19 mouse cellular contexts compared by ENCODE assay signal in the genomic region with DNA sequence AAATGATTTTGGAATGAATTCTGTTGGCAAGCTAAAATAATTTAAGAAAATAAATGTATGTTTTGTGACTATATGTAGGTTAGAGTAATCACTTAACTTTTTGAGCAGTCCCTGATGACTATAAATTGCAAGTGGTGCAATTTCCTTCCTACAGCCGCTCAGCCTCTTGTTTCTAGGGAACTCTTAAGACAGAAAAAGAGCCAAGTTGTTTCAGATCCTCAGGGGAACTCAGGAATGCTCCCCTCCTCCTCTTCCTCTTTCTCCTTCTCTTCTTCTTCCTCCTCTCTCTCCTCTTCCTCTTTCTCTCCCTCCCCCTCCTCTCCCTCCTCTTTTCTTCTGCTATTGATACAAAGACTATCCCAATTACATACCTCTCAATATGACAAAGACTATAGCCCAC.
A peak's percentile ranks its signal among the peaks of the same experiment; 100 is the strongest.
DNase-seq lines count a peak whose midpoint lies in the region; ATAC-seq lines count a peak whose summit lies in the region.
"Had no signal": no experiment of that assay in that cellular context is flagged by ENCODE, and none has a peak within 500 bp of the region (broad histone marks: within the 10 kb centered on the region; RNA-seq: fewer than 3 reads in every experiment).

No protein-coding gene starts in this region.

- H3K4me1 ChIP-seq in forebrain, embryonic 13.5 days = peaks cover 1% of the 10 kb centered on the region

- no peak overlapping the region for H3K9ac ChIP-seq in forebrain, embryonic 13.5 days
- H3K9ac ChIP-seq: embryonic facial prominence, embryonic 12.5 days had no signal

- peak; percentile 53 for ATAC-seq in granulocyte monocyte progenitor cell, adult 5-6 weeks (replicated peaks; ENCODE audit: poor library complexity, severe bottlenecking)
- peak; percentile 27 for ATAC-seq in megakaryocyte progenitor cell, adult 5-6 weeks (replicated peaks; ENCODE audit: poor library complexity)
- ATAC-seq in forebrain, embryonic 13.5 days = no peak
- ATAC-seq: forebrain, embryonic 14.5 days; forebrain, embryonic 16.5 days had no signal

- H3K27ac ChIP-seq in forebrain, embryonic 13.5 days = no peak overlapping the region
- H3K27ac ChIP-seq: embryonic facial prominence, embryonic 10.5 days; embryonic facial prominence, embryonic 12.5 days had no signal

- 72% methylated on average over 1 of the region's 1 CpGs for WGBS in forebrain, embryonic 13.5 days

- no peaks in the 10 kb centered on the region for H3K9me3 ChIP-seq in forebrain, embryonic 13.5 days (replicated peaks)
- H3K9me3 ChIP-seq: embryonic facial prominence, embryonic 10.5 days; embryonic facial prominence, embryonic 12.5 days had no signal

- H3K4me2 ChIP-seq in forebrain, embryonic 13.5 days = no peak overlapping the region
- H3K4me2 ChIP-seq: embryonic facial prominence, embryonic 12.5 days had no signal

- H3K4me3 ChIP-seq in forebrain, embryonic 13.5 days = no peak overlapping the region
- H3K4me3 ChIP-seq: embryonic facial prominence, embryonic 10.5 days; embryonic facial prominence, embryonic 12.5 days had no signal

- H3K36me3 ChIP-seq in forebrain, embryonic 13.5 days (ENCODE audit: poor library complexity, severe bottlenecking) = no peaks in the 10 kb centered on the region
- H3K36me3 ChIP-seq: embryonic facial prominence, embryonic 10.5 days; embryonic facial prominence, embryonic 12.5 days had no signal

- peak; percentile 35 for DNase-seq in heart, adult 11 months
- DNase-seq in heart, adult 18-20 months = no peak
- no peak for DNase-seq in lung, adult 18-20 months
- DNase-seq: adrenal gland, adult 2 months; adrenal gland, postnatal 10 days; adrenal gland, postnatal 25 days; cerebellum, adult 11 months; cerebellum, adult 18-20 months; cerebellum, adult 8-10 months; cerebellum, adult 9-11 months; cerebellum, postnatal 14 days; cerebellum, postnatal 36 days had no signal

- H3K27me3 ChIP-seq in forebrain, embryonic 13.5 days = no peaks in the 10 kb centered on the region
- H3K27me3 ChIP-seq: embryonic facial prominence, embryonic 12.5 days had no signal
